9 mouse cellular contexts compared by ENCODE assay signal in the genomic region with DNA sequence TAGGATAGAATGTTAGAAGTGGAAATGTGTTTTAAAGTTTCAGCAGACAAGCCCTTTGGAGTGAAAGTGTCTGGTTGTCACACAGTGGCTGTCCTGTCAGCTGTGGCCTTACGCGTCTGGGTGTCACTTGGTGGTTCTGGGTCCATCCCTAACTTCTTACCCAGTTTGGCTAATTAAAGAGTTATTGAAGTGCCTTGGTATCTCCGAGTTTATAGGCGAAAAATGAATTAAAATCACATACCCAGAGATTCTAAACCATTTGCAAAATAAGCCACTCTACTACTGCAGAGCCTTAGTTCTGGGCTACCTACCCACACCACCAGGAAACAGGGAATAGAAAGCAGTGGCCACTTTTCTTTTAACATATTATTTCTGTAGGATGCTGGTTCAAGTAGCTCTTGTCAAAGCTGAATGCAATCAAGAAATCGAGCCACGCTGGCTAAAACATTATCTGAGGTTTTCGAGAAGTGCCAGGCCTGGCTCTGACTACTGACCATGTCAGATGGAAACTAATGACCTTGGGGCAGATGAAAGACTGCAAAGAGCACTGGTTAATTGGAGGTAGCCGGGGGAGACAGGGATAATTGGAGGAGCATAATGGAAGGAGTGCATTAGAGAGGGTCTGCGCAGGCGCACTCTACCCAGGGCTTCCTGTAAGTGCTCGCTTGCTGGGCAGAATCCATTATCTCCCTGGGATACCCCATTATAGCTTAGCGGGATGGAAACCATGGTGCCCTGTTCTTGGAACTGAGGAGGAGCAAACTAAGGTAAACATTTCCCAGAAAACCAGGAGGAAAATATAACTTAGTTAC.
DNase-seq lines count a peak whose midpoint lies in the region; ATAC-seq and TF ChIP-seq lines count a peak whose summit lies in the region.
"Had no signal": no experiment of that assay in that cellular context is flagged by ENCODE, and none has a peak within 500 bp of the region (broad histone marks: within the 10 kb centered on the region; RNA-seq: fewer than 3 reads in every experiment).

No protein-coding gene starts in this region.

- no peaks in the 10 kb centered on the region for H3K27me3 ChIP-seq in midbrain, embryonic 11.5 days (ENCODE audit: control insufficient read depth, insufficient read depth, low read length)
- H3K27me3 ChIP-seq in midbrain, embryonic 10.5 days (ENCODE audit: low read depth, poor library complexity, severe bottlenecking): no peaks in the 10 kb centered on the region
- no peaks in the 10 kb centered on the region for H3K27me3 ChIP-seq in embryonic facial prominence, embryonic 12.5 days
- H3K27me3 ChIP-seq in hindbrain, postnatal 0 days (ENCODE audit: insufficient read depth, low read length): no peaks in the 10 kb centered on the region
- H3K27me3 ChIP-seq in neural tube, embryonic 14.5 days (ENCODE audit: control insufficient read depth, insufficient read depth, low read length): no peaks in the 10 kb centered on the region

- TF ChIP-seq CTCF in hindbrain, postnatal 0 days (IDR thresholded peaks at IDR 0.05; ENCODE audit: low read depth): no peak

- H3K27ac ChIP-seq in midbrain, embryonic 11.5 days (ENCODE audit: low read depth, low read length): no peak overlapping the region
- H3K27ac ChIP-seq in midbrain, embryonic 10.5 days (replicated peaks): no peak overlapping the region
- no peak overlapping the region for H3K27ac ChIP-seq in embryonic facial prominence, embryonic 12.5 days
- H3K27ac ChIP-seq in hindbrain, postnatal 0 days: no peak overlapping the region
- H3K27ac ChIP-seq in neural tube, embryonic 14.5 days (ENCODE audit: low read depth, low read length): no peak overlapping the region
- H3K27ac ChIP-seq: limb, embryonic 13.5 days had no signal

- no peaks in the 10 kb centered on the region for H3K4me1 ChIP-seq in midbrain, embryonic 11.5 days (ENCODE audit: control insufficient read depth, insufficient read depth, low read length)
- no peaks in the 10 kb centered on the region for H3K4me1 ChIP-seq in midbrain, embryonic 10.5 days
- H3K4me1 ChIP-seq in embryonic facial prominence, embryonic 12.5 days: no peaks in the 10 kb centered on the region
- no peaks in the 10 kb centered on the region for H3K4me1 ChIP-seq in hindbrain, postnatal 0 days (ENCODE audit: insufficient read depth, low read length)
- no peaks in the 10 kb centered on the region for H3K4me1 ChIP-seq in neural tube, embryonic 14.5 days (ENCODE audit: control insufficient read depth, insufficient read depth, low read length)
- H3K4me1 ChIP-seq: limb, embryonic 13.5 days had no signal

- no peak for DNase-seq in midbrain, embryonic 11.5 days (ENCODE audit: low spot score, missing footprints)
- no peak for DNase-seq in midbrain, embryonic 10.5 days (ENCODE audit: low spot score)
- DNase-seq in hindbrain, postnatal 0 days (ENCODE audit: low spot score): peak; percentile 42
- no peak for DNase-seq in thymus, postnatal 36 days

- no peak overlapping the region for H3K9ac ChIP-seq in midbrain, embryonic 11.5 days (ENCODE audit: low read length)
- H3K9ac ChIP-seq in embryonic facial prominence, embryonic 12.5 days: no peak overlapping the region
- H3K9ac ChIP-seq in hindbrain, postnatal 0 days (replicated peaks; ENCODE audit: low read length): no peak overlapping the region
- H3K9ac ChIP-seq in neural tube, embryonic 14.5 days (replicated peaks; ENCODE audit: low read depth, low read length): no peak overlapping the region
- H3K9ac ChIP-seq: limb, embryonic 13.5 days had no signal

- peak; percentile 53; the same call in 1 of the 2 replicates for ATAC-seq in midbrain, embryonic 11.5 days (ENCODE audit: low FRiP score)
- ATAC-seq in embryonic facial prominence, embryonic 12.5 days (ENCODE audit: insufficient number of reproducible peaks, insufficient read depth, low FRiP score, low TSS enrichment): peak; percentile 79; the same call in 1 of the 2 replicates
- ATAC-seq in hindbrain, postnatal 0 days: peak; percentile 28
- peak; percentile 80; the same call in 1 of the 2 replicates for ATAC-seq in neural tube, embryonic 14.5 days (ENCODE audit: low read depth)
- ATAC-seq in inflammation-experienced regulatory T-cells, adult 6 months: no peak
- ATAC-seq in activated CD4-positive, CD25-positive, alpha-beta regulatory T cell, adult 4 months: no peak

- no peak overlapping the region for H3K4me3 ChIP-seq in midbrain, embryonic 11.5 days (ENCODE audit: low read depth, low read length)
- H3K4me3 ChIP-seq in midbrain, embryonic 10.5 days: no peak overlapping the region
- no peak overlapping the region for H3K4me3 ChIP-seq in embryonic facial prominence, embryonic 12.5 days
- H3K4me3 ChIP-seq in hindbrain, postnatal 0 days (ENCODE audit: low read length): no peak overlapping the region
- H3K4me3 ChIP-seq in neural tube, embryonic 14.5 days (ENCODE audit: low read depth, low read length): no peak overlapping the region
- H3K4me3 ChIP-seq: limb, embryonic 13.5 days had no signal

- WGBS in midbrain, embryonic 11.5 days: 67% methylated on average over 12 of the region's 12 CpGs
- WGBS in midbrain, embryonic 10.5 days: 67% methylated on average over 12 of the region's 12 CpGs
- WGBS in embryonic facial prominence, embryonic 12.5 days: 51% methylated on average over 12 of the region's 12 CpGs
- 51% methylated on average over 12 of the region's 12 CpGs for WGBS in hindbrain, postnatal 0 days
- WGBS in neural tube, embryonic 14.5 days: 53% methylated on average over 12 of the region's 12 CpGs

- H3K36me3 ChIP-seq in midbrain, embryonic 11.5 days (ENCODE audit: control insufficient read depth, insufficient read depth, low read length): no peaks in the 10 kb centered on the region
- H3K36me3 ChIP-seq in midbrain, embryonic 10.5 days: no peaks in the 10 kb centered on the region
- no peaks in the 10 kb centered on the region for H3K36me3 ChIP-seq in embryonic facial prominence, embryonic 12.5 days
- H3K36me3 ChIP-seq in hindbrain, postnatal 0 days (ENCODE audit: insufficient read depth, low read length): no peaks in the 10 kb centered on the region
- no peaks in the 10 kb centered on the region for H3K36me3 ChIP-seq in neural tube, embryonic 14.5 days (ENCODE audit: control insufficient read depth, insufficient read depth, low read length)
- H3K36me3 ChIP-seq: limb, embryonic 13.5 days had no signal

- H3K9me3 ChIP-seq in midbrain, embryonic 11.5 days (ENCODE audit: control insufficient read depth, low read length): no peaks in the 10 kb centered on the region
- no peaks in the 10 kb centered on the region for H3K9me3 ChIP-seq in midbrain, embryonic 10.5 days (replicated peaks)
- H3K9me3 ChIP-seq in embryonic facial prominence, embryonic 12.5 days: no peaks in the 10 kb centered on the region
- H3K9me3 ChIP-seq in hindbrain, postnatal 0 days (ENCODE audit: low read length): no peaks in the 10 kb centered on the region
- no peaks in the 10 kb centered on the region for H3K9me3 ChIP-seq in neural tube, embryonic 14.5 days (ENCODE audit: control insufficient read depth, low read length)
- H3K9me3 ChIP-seq: limb, embryonic 13.5 days had no signal

- no peak overlapping the region for H3K4me2 ChIP-seq in midbrain, embryonic 11.5 days
- no peak overlapping the region for H3K4me2 ChIP-seq in embryonic facial prominence, embryonic 12.5 days (replicated peaks)
- 0 out of 2 replicates have a peak overlapping the region, but pooled peaks have one; percentile 14 for H3K4me2 ChIP-seq in hindbrain, postnatal 0 days (ENCODE audit: low read depth, low read length)
- H3K4me2 ChIP-seq in neural tube, embryonic 14.5 days (ENCODE audit: low read depth, low read length): no peak overlapping the region
- H3K4me2 ChIP-seq: limb, embryonic 13.5 days had no signal

Comparison
In these comparisons a context has a peak if more than half of its experiments do, and no peak if none do; other contexts are left out.
1. ATAC-seq: peak in midbrain, embryonic 11.5 days (single experiment), embryonic facial prominence, embryonic 12.5 days (single experiment), hindbrain, postnatal 0 days (single experiment) and neural tube, embryonic 14.5 days (single experiment); none in inflammation-experienced regulatory T-cells, adult 6 months (single experiment) and activated CD4-positive, CD25-positive, alpha-beta regulatory T cell, adult 4 months (single experiment).